26 mouse cellular contexts compared by ENCODE assay signal in the genomic region with DNA sequence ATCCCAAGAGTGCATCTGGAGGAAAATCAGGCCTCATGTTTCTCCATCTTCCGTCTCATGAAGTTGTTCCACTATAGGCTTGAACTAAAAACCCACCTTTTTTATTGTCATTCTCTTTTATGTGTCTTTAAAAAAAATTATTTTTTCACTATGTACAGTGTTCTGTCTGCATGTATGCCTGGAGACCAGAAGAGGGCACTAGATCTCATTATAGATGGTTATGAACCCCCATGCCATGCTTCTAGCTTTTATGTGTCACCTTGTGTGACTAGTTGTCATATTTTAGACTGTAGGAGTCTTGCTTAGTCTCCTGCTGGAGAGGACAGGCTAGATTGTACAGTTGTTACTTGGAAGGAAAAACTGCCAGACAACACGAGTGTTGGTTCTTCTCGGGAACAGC.
DNase-seq lines count a peak whose midpoint lies in the region; ATAC-seq and TF ChIP-seq lines count a peak whose summit lies in the region.
"Had no signal": no experiment of that assay in that cellular context is flagged by ENCODE, and none has a peak within 500 bp of the region (broad histone marks: within the 10 kb centered on the region; RNA-seq: fewer than 3 reads in every experiment).

No protein-coding gene starts in this region.

- DNase-seq in forebrain, postnatal 0 days = no peak
- DNase-seq in layer of hippocampus, adult 2 months (ENCODE audit: low spot score in 2 of 2) = no peak
- no peak for DNase-seq in layer of hippocampus, adult 9-10 months (ENCODE audit: low spot score)
- peak; percentile 35 for DNase-seq in thymus, postnatal 0 days (ENCODE audit: low spot score)
- DNase-seq in thymus, postnatal 4 days = no peak
- DNase-seq in c-Kit-positive CD71-positive TER-119-positive erythroid progenitor cells, embryonic 14.5 days (ENCODE audit: low spot score) = no peak
- DNase-seq: adrenal gland, postnatal 10 days; cerebellum, adult 9-11 months; heart, postnatal 4 days; kidney, postnatal 4 days; right cerebral cortex, adult 18-20 months had no signal

- no peak for ATAC-seq in forebrain, postnatal 0 days
- no peak for ATAC-seq in forebrain, embryonic 16.5 days
- ATAC-seq in megakaryocyte-erythroid progenitor cell, adult 5-6 weeks (replicated peaks; ENCODE audit: low FRiP score, low TSS enrichment, poor library complexity, severe bottlenecking) = no peak; the same call in 1 of the 2 replicates
- ATAC-seq: CD4-positive, CD25-positive, alpha-beta regulatory T cell, adult 4 months; forebrain, embryonic 15.5 days; intestine, embryonic 15.5 days; liver, embryonic 12.5 days had no signal

- H3K9ac ChIP-seq in forebrain, postnatal 0 days = no peak overlapping the region
- H3K9ac ChIP-seq in forebrain, embryonic 16.5 days (replicated peaks; ENCODE audit: low read depth, low read length) = no peak overlapping the region
- H3K9ac ChIP-seq: forebrain, embryonic 15.5 days; heart, embryonic 15.5 days; hindbrain, embryonic 15.5 days; intestine, embryonic 15.5 days; limb, embryonic 12.5 days; liver, embryonic 12.5 days; lung, embryonic 15.5 days; neural tube, embryonic 15.5 days had no signal

- no peaks in the 10 kb centered on the region for H3K9me3 ChIP-seq in forebrain, postnatal 0 days (ENCODE audit: low read length)
- H3K9me3 ChIP-seq in forebrain, embryonic 16.5 days (ENCODE audit: control insufficient read depth, low read length) = no peaks in the 10 kb centered on the region
- H3K9me3 ChIP-seq: embryonic facial prominence, embryonic 10.5 days; forebrain, embryonic 15.5 days; G1E; heart, embryonic 15.5 days; hindbrain, embryonic 15.5 days; intestine, embryonic 15.5 days; limb, embryonic 12.5 days; liver, embryonic 12.5 days; lung, embryonic 15.5 days; midbrain, embryonic 10.5 days; neural tube, embryonic 15.5 days had no signal

- no peaks in the 10 kb centered on the region for H3K27me3 ChIP-seq in forebrain, postnatal 0 days (ENCODE audit: insufficient read depth, low read length)
- H3K27me3 ChIP-seq in forebrain, embryonic 16.5 days (replicated peaks; ENCODE audit: control insufficient read depth, insufficient read depth, low read length) = no peaks in the 10 kb centered on the region
- H3K27me3 ChIP-seq: forebrain, embryonic 15.5 days; heart, embryonic 15.5 days; hindbrain, embryonic 15.5 days; intestine, embryonic 15.5 days; limb, embryonic 12.5 days; liver, embryonic 12.5 days; lung, embryonic 15.5 days; neural tube, embryonic 15.5 days had no signal

- H3K4me3 ChIP-seq in forebrain, postnatal 0 days (ENCODE audit: low read depth, low read length) = no peak overlapping the region
- no peak overlapping the region for H3K4me3 ChIP-seq in forebrain, embryonic 16.5 days (replicated peaks; ENCODE audit: low read length)
- no peak overlapping the region for H3K4me3 ChIP-seq in layer of hippocampus, adult 2 months
- H3K4me3 ChIP-seq: embryonic facial prominence, embryonic 10.5 days; forebrain, embryonic 15.5 days; heart, embryonic 15.5 days; hindbrain, embryonic 15.5 days; intestine, embryonic 15.5 days; limb, embryonic 12.5 days; liver, embryonic 12.5 days; lung, embryonic 15.5 days; midbrain, embryonic 10.5 days; neural tube, embryonic 15.5 days had no signal

- H3K4me2 ChIP-seq in forebrain, postnatal 0 days (ENCODE audit: low read depth) = no peak overlapping the region
- H3K4me2 ChIP-seq in forebrain, embryonic 16.5 days (ENCODE audit: low read length) = no peak overlapping the region
- H3K4me2 ChIP-seq: forebrain, embryonic 15.5 days; heart, embryonic 15.5 days; hindbrain, embryonic 15.5 days; intestine, embryonic 15.5 days; limb, embryonic 12.5 days; liver, embryonic 12.5 days; lung, embryonic 15.5 days; neural tube, embryonic 15.5 days had no signal

- 84% methylated on average over 3 of the region's 3 CpGs for WGBS in forebrain, postnatal 0 days
- WGBS in forebrain, embryonic 16.5 days = 92% methylated on average over 3 of the region's 3 CpGs

- no peak overlapping the region for H3K27ac ChIP-seq in forebrain, postnatal 0 days (ENCODE audit: low read depth, low read length)
- no peak overlapping the region for H3K27ac ChIP-seq in forebrain, embryonic 16.5 days (ENCODE audit: low read length)
- no peak overlapping the region for H3K27ac ChIP-seq in layer of hippocampus, adult 2 months
- H3K27ac ChIP-seq: embryonic facial prominence, embryonic 10.5 days; forebrain, embryonic 15.5 days; heart, embryonic 15.5 days; hindbrain, embryonic 15.5 days; intestine, embryonic 15.5 days; limb, embryonic 12.5 days; liver, embryonic 12.5 days; lung, embryonic 15.5 days; macrophage; midbrain, embryonic 10.5 days; neural tube, embryonic 15.5 days had no signal

- H3K36me3 ChIP-seq in forebrain, postnatal 0 days (ENCODE audit: insufficient read depth) = no peaks in the 10 kb centered on the region
- no peaks in the 10 kb centered on the region for H3K36me3 ChIP-seq in forebrain, embryonic 16.5 days (ENCODE audit: control insufficient read depth, insufficient read depth)
- H3K36me3 ChIP-seq: embryonic facial prominence, embryonic 10.5 days; forebrain, embryonic 15.5 days; G1E; heart, embryonic 15.5 days; hindbrain, embryonic 15.5 days; intestine, embryonic 15.5 days; limb, embryonic 12.5 days; liver, embryonic 12.5 days; lung, embryonic 15.5 days; midbrain, embryonic 10.5 days; neural tube, embryonic 15.5 days had no signal

- TF ChIP-seq CTCF in forebrain, postnatal 0 days (IDR thresholded peaks at IDR 0.05; ENCODE audit: low read depth) = 0 out of 2 replicates have a peak, but pooled peaks have one; percentile 18
- peak; percentile 59 for TF ChIP-seq CTCF in layer of hippocampus, adult 2 months (conservative IDR thresholded peaks at IDR 0.05)

- no peaks in the 10 kb centered on the region for H3K4me1 ChIP-seq in forebrain, postnatal 0 days (ENCODE audit: insufficient read depth)
- H3K4me1 ChIP-seq in forebrain, embryonic 16.5 days (replicated peaks; ENCODE audit: control insufficient read depth, insufficient read depth, low read length) = no peaks in the 10 kb centered on the region
- H3K4me1 ChIP-seq: forebrain, embryonic 15.5 days; heart, embryonic 15.5 days; hindbrain, embryonic 15.5 days; limb, embryonic 12.5 days; lung, embryonic 15.5 days; midbrain, embryonic 10.5 days; neural tube, embryonic 15.5 days had no signal
